Mouse (Mus musculus) neutrophil, adult 5-6 weeks (primary cell): ENCODE measurements around the gene 1700016D06Rik. TPM values are rescaled to one million over a fixed set of nuclear protein-coding genes. Genes with fewer than 3 reads are reported as not detected.
A peak's percentile ranks its signal among the peaks of the same experiment; 100 is the strongest.
"Not testable (repeated sequence)": the region's sequence is repeated elsewhere in the genome, so short reads cannot be mapped to it uniquely, and the experiment has no call there.

Experiments
- ATAC-seq: fragments of 151-379, 151-347 bp; 2 replicates; pipeline ENCODE4 v1.8.0; 2017; ENCODE audit warnings: mild to moderate bottlenecking, moderate TSS enrichment; ENCODE audit not compliant: insufficient number of reproducible peaks, poor library complexity, low FRiP score, severe bottlenecking; ENCODE audit errors: extremely low read depth
- total RNA-seq: library from RNA; stranded (forward); fragments of 200-1000 nt; gene quantifications from 2 replicates; pipeline ENCODE4 v1.2.3, GENCODE M21; 2017

The 1700016D06Rik gene
- total RNA-seq, 1 experiment from 2014 or later, result not detected

DNA sequence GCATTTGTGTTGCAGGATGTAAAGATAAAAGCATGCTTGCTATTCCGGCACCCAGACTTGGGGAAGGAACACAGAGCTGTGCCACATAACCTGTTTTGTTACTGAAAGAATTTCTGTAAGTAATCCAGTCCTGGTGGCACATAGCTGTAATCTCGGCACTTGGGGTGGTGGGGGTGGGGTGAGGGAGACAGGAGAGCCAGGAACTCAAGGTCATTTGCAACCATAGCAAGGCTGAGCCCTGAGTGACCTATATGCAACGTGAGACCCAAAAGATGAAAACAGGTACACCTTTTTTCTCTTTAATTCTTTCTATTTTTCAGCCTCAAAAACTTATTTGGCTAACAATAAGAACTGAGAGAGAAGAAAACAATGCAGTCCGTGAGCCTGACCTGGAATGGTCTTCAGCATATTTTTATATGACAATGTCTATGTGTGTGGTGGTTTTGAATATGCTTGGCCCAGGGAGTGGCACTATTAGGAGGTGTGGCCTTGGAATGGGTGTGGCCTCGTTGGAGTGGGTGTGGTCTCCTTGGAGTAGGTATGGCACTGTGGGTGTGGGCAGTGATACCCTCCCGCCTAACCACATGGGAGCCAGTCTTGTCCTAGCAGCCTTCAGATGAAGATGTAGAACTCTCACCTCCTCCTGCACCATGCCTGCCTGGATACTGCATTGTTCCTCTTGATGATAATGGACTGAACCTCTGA, 4.0 kb upstream of the 1700016D06Rik start:
- ATAC-seq, result no peak

DNA sequence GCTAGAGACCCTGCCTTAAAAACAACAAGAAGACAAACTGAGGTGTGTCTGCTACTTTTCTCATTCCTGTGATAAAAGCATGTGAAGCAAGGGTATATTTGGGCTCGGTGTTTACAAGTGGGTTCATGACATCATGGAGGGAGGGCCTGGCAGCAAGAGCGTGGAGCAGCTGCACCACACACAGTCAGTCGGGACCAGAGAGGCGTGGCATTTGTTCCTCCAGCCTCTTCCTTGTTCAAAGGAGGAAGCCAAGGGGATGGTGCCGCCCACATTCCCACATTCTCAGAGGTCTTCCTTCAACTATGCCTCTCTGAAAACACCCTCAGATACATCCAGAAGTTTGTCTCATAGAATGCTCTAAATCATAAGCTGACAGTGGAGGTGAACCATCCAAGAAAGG, 2.9 kb upstream of the 1700016D06Rik start:
- no peak for ATAC-seq

DNA sequence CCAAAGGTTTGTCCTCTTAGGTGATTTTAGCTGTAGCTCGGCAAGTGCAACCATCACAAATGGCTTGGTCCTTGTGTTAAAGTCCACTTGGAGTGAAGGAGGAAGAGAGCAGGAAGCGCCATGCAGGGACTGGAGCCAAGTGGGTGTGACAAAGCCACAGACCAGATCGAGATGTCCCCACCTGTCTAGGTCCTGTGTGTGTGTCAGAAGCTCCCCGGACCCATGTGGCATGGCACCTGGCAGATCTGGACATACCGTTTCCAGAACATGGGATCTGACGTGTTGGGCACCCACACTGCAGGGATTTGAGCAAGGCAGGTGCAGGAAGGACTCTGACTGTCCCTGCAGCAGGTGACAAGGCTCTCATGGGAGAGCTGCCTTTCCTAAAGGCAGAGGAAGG, 565 bp upstream of the 1700016D06Rik start:
- ATAC-seq, result no peak

DNA sequence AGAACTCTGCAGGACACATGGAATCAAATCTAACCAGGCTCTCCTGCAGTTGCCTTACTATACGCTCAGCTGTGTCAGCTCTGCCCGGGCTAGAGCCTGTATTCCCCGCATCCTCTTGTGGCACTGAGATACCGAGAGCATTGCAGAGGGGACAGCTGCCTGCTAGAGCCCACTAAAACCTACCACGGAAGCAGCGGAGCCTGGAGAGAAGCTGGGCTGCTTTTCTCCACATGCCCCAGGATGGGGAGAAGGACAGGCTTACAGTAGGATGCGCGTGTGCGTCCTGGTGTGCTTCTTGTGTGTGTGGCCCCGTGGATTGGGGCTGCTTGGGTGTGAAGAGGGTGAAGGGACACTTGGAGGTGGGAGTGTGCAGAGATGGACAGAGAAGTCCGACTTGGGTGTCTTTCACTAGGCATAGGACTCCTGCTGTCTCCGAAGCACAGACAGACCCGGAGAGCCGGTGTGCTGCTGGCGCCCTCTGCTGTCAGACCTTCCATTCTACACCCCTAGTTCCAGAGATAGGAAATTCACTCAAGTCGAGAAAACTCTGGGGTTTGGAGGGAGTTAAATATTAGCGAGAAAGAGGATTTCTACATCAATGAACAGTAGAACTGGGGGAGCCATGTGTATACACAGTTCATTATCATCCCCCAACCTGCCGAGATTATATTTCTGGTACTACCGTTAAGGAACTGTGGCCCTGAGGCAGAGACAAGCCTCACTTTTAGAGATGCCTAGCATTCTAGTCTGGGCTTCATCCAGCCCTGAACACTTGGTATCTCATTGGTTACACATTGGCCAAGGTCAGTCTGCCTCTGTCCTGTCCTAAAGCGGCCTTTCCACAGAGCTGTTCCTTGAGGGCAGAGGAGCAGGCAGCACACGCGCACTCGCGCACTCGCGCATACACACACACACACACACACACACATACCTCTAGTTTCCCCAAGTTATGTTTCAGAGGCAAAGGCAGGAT, 517 bp downstream of the 1700016D06Rik start:
- 0 out of 2 replicates have a peak, but pooled peaks have one; percentile 36 for ATAC-seq

DNA sequence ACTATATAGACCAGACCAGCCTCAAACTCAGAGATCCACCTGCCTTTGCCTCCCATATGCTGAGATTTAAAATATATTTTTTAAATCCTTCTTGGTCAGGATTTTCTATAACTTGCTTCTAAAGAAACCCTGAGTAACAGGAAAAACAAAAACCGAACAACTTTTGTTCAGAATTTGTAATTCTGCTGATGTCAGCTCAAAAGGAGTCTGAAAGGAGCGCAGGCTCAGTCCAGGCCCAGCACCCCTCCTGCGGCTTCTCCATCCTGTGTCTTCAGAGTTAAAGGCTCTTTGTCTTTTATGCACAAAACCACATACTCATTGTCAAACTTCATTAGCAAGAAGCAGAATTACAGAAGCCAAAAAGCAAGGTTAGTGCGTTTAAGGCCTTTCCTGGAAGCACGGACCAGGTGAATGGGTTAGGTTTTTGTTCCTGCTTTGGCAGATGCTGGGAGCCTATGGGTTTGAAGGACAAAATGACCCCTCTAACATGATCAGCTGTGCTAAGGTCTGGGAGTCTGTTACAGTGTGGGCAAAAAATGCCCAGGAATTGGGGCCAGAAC, 1.3 kb downstream of the 1700016D06Rik start:
- no peak for ATAC-seq

DNA sequence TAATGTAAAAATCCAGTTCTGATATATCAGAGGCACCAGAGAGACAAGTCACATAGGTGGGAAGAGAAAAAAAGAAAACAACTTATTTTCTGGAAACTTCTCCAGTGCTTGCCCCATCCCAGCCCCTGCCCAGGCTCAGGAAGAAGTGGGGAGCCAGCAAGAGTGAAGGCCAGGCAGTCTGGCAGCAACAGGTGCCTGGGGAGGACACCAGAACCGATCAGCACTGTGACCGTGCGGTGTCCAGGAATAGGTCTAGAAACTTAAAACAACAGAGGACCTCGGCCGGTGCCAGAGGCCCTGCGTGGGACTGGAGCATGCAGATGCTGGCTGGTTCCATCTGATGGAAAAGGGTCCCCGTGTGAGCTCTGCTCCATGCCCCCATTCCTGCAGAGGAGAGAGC, 3.4 kb downstream of the 1700016D06Rik start:
- no peak for ATAC-seq

DNA sequence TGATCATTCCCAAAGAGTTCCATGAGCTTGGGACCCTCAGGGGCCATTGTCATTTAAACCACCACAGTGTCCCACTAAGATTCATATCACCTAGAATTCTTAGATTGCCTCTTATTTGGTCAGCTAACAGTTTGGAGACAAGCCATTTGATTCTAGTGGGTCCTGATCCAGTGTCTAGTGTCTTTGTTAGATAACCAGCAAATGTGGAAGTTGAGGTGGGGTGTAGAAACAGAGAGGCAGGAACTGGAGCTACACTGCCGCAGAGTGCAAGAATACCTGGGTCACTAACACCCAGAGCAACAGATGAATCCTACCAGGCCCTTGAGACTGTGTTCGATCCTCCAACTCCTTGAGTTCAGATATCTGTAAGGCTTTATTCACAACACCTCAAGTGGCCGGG, 4.7 kb downstream of the 1700016D06Rik start:
- ATAC-seq, result no peak

DNA sequence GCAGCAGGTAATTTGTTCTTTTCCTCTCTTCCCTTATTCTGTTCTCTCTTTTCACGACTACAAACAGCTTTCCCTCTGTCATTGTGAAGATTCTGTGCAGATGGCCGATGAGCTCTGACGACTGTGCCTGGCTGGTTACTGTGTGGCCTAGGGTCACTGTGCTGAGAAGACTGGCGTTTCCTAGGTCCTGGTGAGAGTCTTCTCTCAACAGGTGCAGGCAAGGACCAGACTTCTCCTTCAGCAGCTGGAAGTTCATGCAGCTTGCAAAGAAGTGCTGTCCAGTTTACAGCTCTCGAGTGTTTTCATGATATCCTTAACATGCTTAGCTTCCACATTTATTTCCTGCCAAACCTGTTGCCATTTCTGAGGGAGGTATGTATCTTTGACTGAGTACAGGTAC, 6.9 kb downstream of the 1700016D06Rik start:
- ATAC-seq, result no peak

DNA sequence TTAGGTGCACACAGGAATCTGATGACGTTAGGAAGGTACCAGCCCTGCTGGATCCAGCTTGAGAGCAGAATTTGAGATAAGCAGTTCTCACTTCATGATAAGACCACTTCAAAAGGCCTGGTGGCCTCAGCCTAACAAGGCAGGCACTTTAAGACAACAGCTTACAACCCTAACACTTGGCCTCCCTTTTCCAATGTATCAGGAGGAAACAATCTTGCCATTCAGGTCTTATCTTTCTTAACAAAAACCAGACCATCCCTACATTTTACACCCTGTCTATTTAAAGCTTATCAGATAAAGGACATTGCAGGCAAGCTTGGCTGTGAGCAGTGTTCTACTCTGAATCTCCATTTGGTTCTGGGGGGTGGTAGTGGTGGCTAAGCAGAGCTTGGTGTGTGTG, 8.4 kb downstream of the 1700016D06Rik start:
- ATAC-seq, result no peak

DNA sequence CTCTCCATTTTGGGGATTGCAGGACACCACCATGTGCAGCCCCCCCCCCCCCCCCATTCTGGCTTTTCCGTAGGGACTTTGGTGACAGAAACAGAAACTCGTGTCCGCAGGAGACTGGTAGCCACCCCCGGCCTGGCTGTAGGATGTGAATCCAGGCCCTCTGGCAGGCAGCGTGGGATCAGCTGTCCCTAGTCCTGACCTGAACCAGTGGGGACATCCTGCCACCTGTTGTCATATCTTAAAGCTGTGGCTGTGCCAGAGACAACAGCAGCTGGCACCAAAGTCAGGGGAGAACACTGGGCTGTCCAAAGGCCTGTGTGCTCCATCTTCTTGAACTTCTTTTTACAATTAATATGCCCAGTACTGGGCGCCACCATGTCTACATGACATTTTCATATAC, 9.1 kb downstream of the 1700016D06Rik start:
- ATAC-seq, result no peak

DNA sequence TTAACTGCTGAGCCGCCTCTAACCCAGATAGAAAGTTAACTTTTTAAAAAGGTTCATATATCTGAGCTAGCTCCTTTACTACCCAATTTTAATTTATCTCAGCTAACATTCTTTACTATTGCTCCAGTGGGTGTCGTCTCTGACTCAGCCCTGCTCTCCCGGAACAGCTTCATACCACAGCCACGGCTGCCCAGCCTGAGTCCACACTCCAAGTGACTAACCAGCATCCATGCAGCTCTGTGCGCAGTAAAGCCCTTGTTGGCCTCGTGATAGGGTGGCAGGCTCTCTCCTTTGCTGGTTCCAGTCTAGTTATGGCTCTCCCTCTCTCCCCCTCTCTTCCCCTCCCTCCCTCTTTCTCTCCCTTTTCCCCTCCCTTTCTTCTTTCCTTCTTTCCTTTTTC, 9.6 kb downstream of the 1700016D06Rik start:
- ATAC-seq, result no peak

DNA sequence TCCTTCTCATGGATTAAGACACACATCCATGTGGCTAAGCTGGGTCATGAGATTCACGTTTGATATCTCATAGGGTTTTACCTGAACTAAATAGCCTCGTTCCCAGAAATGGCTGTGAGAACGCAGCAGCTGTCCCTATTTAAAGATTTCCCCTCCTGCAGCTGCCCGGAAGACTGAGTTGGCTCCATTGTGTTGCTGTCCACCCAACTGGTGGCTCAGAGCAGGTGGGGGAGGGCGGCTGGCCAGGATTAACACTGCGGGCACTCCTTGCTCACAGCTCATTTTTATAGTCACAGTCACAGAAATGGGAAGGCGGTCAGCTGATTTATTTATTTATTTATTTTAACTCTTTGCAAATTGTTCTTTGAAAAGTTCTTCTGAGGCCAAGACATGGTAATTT, 10.9 kb downstream of the 1700016D06Rik start:
- ATAC-seq, result no peak

DNA sequence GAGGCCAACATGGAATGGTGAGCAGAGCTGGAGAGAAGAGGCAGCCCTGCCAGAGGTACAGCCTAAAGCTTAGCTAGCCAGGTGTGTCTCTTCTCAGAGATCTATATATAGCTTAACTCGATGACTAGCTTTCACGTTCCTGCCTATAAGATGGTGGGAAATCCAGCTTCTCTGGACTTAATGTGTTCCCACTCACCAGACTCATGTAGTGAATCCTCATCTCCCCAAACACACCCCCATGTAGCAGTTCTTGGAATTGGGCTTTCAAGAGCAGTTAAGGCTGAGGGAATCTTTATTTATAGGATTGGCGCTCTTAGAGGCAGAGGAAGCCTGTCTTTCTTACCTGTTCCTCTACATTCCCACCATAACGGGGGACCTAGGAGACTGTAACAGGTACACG, 13.6 kb downstream of the 1700016D06Rik start:
- ATAC-seq, result no peak

DNA sequence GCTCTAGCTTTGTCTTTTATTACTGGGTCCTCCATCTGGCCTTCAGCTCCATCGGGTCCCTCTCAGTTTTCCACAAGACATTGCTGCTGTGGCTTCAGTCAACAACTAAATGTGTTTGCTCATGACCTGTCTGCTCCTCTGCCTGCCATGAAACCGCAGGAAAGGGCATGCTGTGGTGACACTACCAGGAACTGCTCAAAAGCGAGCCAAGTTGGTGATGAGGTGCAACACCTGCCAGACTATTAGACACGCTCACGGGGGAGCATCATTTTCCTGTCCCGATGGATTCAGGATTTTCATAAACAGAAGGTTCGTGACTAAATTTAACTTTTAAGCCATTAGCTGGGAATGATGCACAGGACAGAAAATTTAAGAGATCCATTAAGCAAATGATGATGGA, 16.3 kb downstream of the 1700016D06Rik start:
- no peak for ATAC-seq

DNA sequence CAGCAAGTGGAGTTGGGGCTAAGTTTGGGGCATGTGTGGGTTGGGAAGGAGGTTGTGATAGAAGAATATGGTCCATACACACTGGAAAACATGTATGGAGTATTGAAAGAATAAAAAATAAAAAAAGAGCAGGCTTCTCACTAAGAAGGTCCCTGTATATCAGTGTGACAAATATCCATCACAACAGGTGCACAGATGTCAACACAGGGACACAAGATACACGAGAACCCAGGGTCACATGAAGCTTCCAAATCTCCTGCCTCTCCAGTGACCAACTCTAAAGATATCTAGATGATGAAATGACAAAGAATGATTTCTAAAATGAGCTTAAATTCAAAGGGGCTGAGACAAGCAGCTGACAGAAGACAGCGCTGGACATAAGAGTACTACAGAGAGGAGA, 32.6 kb downstream of the 1700016D06Rik start:
- ATAC-seq, result no peak

DNA sequence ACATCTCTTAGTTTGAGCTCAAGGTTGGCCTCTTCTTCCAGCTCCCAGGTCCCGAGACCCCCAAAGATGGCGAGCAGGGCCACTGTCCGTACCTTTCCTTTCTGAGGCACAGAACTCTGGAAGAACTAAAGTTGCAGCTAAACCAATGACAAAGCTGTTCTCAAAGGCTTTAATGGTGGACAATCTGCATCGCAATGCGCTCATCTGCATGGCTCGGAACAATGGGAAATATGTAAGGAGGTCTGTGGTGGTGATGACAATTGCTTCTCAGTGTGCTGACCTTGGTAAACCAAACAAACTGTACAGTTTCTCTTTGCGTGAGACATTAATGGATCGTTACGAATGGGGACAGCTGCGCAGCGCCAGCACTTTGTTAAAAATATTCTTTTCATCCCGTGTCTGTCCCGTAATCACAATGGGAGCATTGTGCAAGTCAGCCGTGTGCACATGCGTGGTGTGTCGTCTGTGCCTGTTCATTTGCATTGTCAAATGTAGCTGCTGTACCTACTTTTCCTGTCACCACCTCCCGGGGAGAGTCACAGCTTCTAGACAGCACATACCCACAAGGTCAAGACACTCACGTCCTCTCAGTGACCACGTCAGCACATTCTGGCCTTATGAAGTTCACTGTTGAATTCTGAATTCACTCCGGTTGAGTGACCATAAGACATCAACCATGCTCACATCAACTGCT, 34.7 kb downstream of the 1700016D06Rik start:
- ATAC-seq, result not testable (repeated sequence)

DNA sequence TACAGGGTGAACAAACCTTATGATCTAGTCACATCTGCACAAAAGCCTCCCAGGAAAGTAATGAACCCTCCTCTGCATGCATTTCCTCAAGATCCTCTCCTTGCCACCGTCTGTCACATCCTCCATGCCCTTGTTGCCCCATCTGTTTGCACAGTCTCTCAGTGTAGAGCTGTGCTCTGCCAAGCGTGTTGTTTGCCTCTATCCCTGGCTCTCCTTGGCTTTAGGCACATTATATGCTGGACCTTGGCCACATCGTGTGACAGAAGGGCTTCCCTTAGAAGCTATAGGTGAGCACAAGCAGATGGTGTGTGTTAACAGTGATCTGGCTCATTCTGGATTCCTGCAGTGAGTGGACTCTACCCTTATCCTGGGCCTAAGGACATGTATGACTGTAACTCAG, 38.9 kb downstream of the 1700016D06Rik start:
- ATAC-seq, result no peak

DNA sequence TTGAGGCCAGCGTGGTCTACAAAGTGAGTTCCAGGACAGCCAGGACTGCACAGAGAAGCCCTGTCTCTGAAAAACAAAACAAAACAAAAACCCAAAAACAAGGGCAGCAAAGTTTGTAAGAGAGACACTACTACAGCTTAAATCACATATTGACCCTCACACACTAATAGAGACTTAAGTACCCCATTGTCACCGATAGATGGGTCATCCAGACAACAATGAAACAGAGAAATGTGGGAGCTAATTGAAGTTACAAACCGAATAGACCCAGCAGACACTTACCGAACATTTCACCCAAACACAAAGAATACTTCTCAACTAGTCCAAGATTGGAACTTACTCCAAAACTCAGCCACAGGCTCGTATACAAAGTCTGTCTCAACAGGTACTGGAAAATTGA, 50.8 kb downstream of the 1700016D06Rik start:
- no peak for ATAC-seq

DNA sequence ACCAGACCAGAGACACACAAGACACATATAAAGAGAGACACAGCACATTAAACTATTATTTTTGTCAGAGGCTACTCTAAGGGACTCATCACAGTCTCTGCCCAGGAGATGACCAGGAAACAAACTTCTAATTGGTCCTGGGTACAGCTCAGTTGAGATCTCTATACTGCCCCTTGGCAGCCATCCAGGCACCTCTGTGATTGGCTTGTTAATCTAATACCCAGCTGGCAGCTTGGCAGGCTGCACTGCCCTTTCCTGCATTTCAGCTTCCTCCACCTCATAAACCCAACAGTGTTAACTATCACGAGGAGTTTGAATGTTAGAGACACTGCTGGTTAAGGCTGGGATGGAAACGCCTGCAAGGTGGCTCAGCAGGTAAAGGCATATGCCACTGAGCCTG, 57.7 kb downstream of the 1700016D06Rik start:
- ATAC-seq, result no peak
